Mouse (Mus musculus) bone marrow macrophage, adult 2 months (primary cell): ENCODE results near the gene Hps1.

ENCODE experiments used
- CTCF ChIP-seq: IDR thresholded peaks from 2 replicates; pipeline ENCODE4 v1.5.1; 2012; ENCODE audit warnings: low read depth, mild to moderate bottlenecking, low read length, moderate library complexity
- POLR2A ChIP-seq: IDR thresholded peaks from 2 replicates; pipeline ENCODE4 v1.6.1; 2012; ENCODE audit warnings: mild to moderate bottlenecking, low read depth, low read length, borderline replicate concordance

GRCm38 (mm10) chr19:42797866-42798265 is 18.1 kb upstream of the Hps1 start:
- TF ChIP-seq POLR2A (no peak), CTCF (no peak)
